Mouse (Mus musculus): ENCODE data around the gene Polr2b. TPM values are rescaled to one million over a fixed set of nuclear protein-coding genes. Genes with fewer than 3 reads are reported as not detected.

Polr2b gene
- polyA plus RNA-seq, 1 experiment from 2014 or later, result 65.1 TPM

GRCm38 (mm10) chr5:77273151-77273550 is 36.8 kb upstream of the Polr2b start:
- Histone ChIP-seq H3K4me1 (peaks cover 3% of the 10 kb centered on the region), H3K4me3 (no peak overlapping the region), H3K4me2 (no peak overlapping the region), H3K27ac (no peak overlapping the region), H3K27me3 (no peaks in the 10 kb centered on the region), H3K9me3 (no peaks in the 10 kb centered on the region), H3K9ac (no peak overlapping the region), H3K36me3 (peaks cover 84% of the 10 kb centered on the region)
- ATAC-seq (ENCODE audit: borderline replicate concordance, extremely low read depth, low FRiP score, low TSS enrichment), result no peak
- WGBS, result 75% methylated on average over 7 of the region's 7 CpGs

- H3K9me3 ChIP-seq, result no peaks in the 10 kb centered on the region
- 86% methylated on average over 5 of the region's 5 CpGs for WGBS
- H3K4me1 ChIP-seq, result peaks cover 3% of the 10 kb centered on the region
- no peak for ATAC-seq (ENCODE audit: borderline replicate concordance, extremely low read depth, low FRiP score, low TSS enrichment)
- H3K9ac ChIP-seq, result no peak overlapping the region
- H3K27me3 ChIP-seq, result no peaks in the 10 kb centered on the region
- H3K4me2 ChIP-seq, result no peak overlapping the region
- H3K4me3 ChIP-seq, result no peak overlapping the region
- no peak overlapping the region for H3K27ac ChIP-seq
- H3K36me3 ChIP-seq, result peaks cover 74% of the 10 kb centered on the region
Measured at GRCm38 (mm10) chr5:77275950-77276349, 34.0 kb upstream of the Polr2b start.

GRCm38 (mm10) chr5:77277204-77277603 is 32.7 kb upstream of the Polr2b start:
- H3K4me3 ChIP-seq, result no peak overlapping the region
- H3K36me3 ChIP-seq, result peaks cover 75% of the 10 kb centered on the region
- no peak for ATAC-seq (ENCODE audit: borderline replicate concordance, extremely low read depth, low FRiP score, low TSS enrichment)
- 90% methylated on average over 6 of the region's 6 CpGs for WGBS
- no peaks in the 10 kb centered on the region for H3K27me3 ChIP-seq
- no peaks in the 10 kb centered on the region for H3K9me3 ChIP-seq
- H3K9ac ChIP-seq, result no peak overlapping the region
- H3K4me2 ChIP-seq, result no peak overlapping the region
- H3K4me1 ChIP-seq, result peaks cover 3% of the 10 kb centered on the region
- H3K27ac ChIP-seq, result no peak overlapping the region

GRCm38 (mm10) chr5:77281518-77282174 is 28.3 kb upstream of the Polr2b start:
- Histone ChIP-seq H3K9me3 (no peaks in the 10 kb centered on the region), H3K27me3 (no peaks in the 10 kb centered on the region), H3K9ac (no peak overlapping the region), H3K4me3 (no peak overlapping the region), H3K4me1 (no peaks in the 10 kb centered on the region), H3K4me2 (no peak overlapping the region), H3K27ac (no peak overlapping the region), H3K36me3 (peaks cover 61% of the 10 kb centered on the region)
- no peak for ATAC-seq (ENCODE audit: borderline replicate concordance, extremely low read depth, low FRiP score, low TSS enrichment)
- WGBS, result 86% methylated on average over 20 of the region's 20 CpGs

- peaks cover 61% of the 10 kb centered on the region for H3K36me3 ChIP-seq
- no peak overlapping the region for H3K4me2 ChIP-seq
- no peak for ATAC-seq (ENCODE audit: borderline replicate concordance, extremely low read depth, low FRiP score, low TSS enrichment)
Measured at GRCm38 (mm10) chr5:77282242-77282641, 27.7 kb upstream of the Polr2b start.

GRCm38 (mm10) chr5:77285685-77286084 is 24.3 kb upstream of the Polr2b start:
- ATAC-seq (ENCODE audit: borderline replicate concordance, extremely low read depth, low FRiP score, low TSS enrichment), result no peak
- 77% methylated on average over 7 of the region's 7 CpGs for WGBS
- Histone ChIP-seq H3K4me2 (no peak overlapping the region), H3K9me3 (no peaks in the 10 kb centered on the region), H3K27me3 (no peaks in the 10 kb centered on the region), H3K36me3 (peaks cover 73% of the 10 kb centered on the region), H3K4me1 (no peaks in the 10 kb centered on the region), H3K27ac (no peak overlapping the region), H3K9ac (no peak overlapping the region), H3K4me3 (no peak overlapping the region)

More at GRCm38 (mm10) chr5:77282242-77282641, 27.7 kb upstream of the Polr2b start:
- no peak overlapping the region for H3K9ac ChIP-seq
- WGBS, result 85% methylated on average over 9 of the region's 9 CpGs
- H3K4me1 ChIP-seq, result no peaks in the 10 kb centered on the region
- H3K4me3 ChIP-seq, result no peak overlapping the region
- no peak overlapping the region for H3K27ac ChIP-seq
- H3K9me3 ChIP-seq, result no peaks in the 10 kb centered on the region
- no peaks in the 10 kb centered on the region for H3K27me3 ChIP-seq

- 78% methylated on average over 5 of the region's 5 CpGs for WGBS
- Histone ChIP-seq H3K4me3 (no peak overlapping the region), H3K27ac (no peak overlapping the region), H3K4me1 (no peaks in the 10 kb centered on the region), H3K27me3 (no peaks in the 10 kb centered on the region), H3K9ac (no peak overlapping the region), H3K36me3 (peaks cover 64% of the 10 kb centered on the region), H3K4me2 (no peak overlapping the region), H3K9me3 (no peaks in the 10 kb centered on the region)
- no peak for ATAC-seq (ENCODE audit: borderline replicate concordance, extremely low read depth, low FRiP score, low TSS enrichment)
Measured at GRCm38 (mm10) chr5:77286904-77287303, 23.0 kb upstream of the Polr2b start.

GRCm38 (mm10) chr5:77287901-77288300 is 22.0 kb upstream of the Polr2b start:
- H3K9ac ChIP-seq, result no peak overlapping the region
- WGBS, result 78% methylated on average over 6 of the region's 6 CpGs
- H3K27ac ChIP-seq, result no peak overlapping the region
- H3K4me3 ChIP-seq, result no peak overlapping the region
- no peaks in the 10 kb centered on the region for H3K9me3 ChIP-seq
- no peak overlapping the region for H3K4me2 ChIP-seq
- no peak for ATAC-seq (ENCODE audit: borderline replicate concordance, extremely low read depth, low FRiP score, low TSS enrichment)
- H3K27me3 ChIP-seq, result no peaks in the 10 kb centered on the region
- H3K36me3 ChIP-seq, result peaks cover 62% of the 10 kb centered on the region
- H3K4me1 ChIP-seq, result no peaks in the 10 kb centered on the region

GRCm38 (mm10) chr5:77289686-77290085 is 20.3 kb upstream of the Polr2b start:
- H3K4me3 ChIP-seq, result no peak overlapping the region
- H3K4me2 ChIP-seq, result no peak overlapping the region
- H3K4me1 ChIP-seq, result no peaks in the 10 kb centered on the region
- H3K27ac ChIP-seq, result no peak overlapping the region
- no peak for ATAC-seq (ENCODE audit: borderline replicate concordance, extremely low read depth, low FRiP score, low TSS enrichment)
- H3K36me3 ChIP-seq, result peaks cover 62% of the 10 kb centered on the region
- no peaks in the 10 kb centered on the region for H3K27me3 ChIP-seq
- WGBS, result 75% methylated on average over 8 of the region's 8 CpGs
- H3K9ac ChIP-seq, result no peak overlapping the region
- no peaks in the 10 kb centered on the region for H3K9me3 ChIP-seq

GRCm38 (mm10) chr5:77290606-77291005 is 19.3 kb upstream of the Polr2b start:
- Histone ChIP-seq H3K9ac (no peak overlapping the region), H3K27ac (no peak overlapping the region), H3K4me1 (no peaks in the 10 kb centered on the region), H3K4me2 (no peak overlapping the region), H3K4me3 (no peak overlapping the region), H3K9me3 (no peaks in the 10 kb centered on the region), H3K36me3 (peaks cover 65% of the 10 kb centered on the region), H3K27me3 (no peaks in the 10 kb centered on the region)
- ATAC-seq (ENCODE audit: borderline replicate concordance, extremely low read depth, low FRiP score, low TSS enrichment), result no peak
- WGBS, result 83% methylated on average over 2 of the region's 2 CpGs

GRCm38 (mm10) chr5:77292803-77293522 is 17.0 kb upstream of the Polr2b start:
- H3K4me2 ChIP-seq, result no peak overlapping the region
- peaks cover 67% of the 10 kb centered on the region for H3K36me3 ChIP-seq
- no peak overlapping the region for H3K27ac ChIP-seq
- no peaks in the 10 kb centered on the region for H3K9me3 ChIP-seq
- no peaks in the 10 kb centered on the region for H3K4me1 ChIP-seq
- no peak overlapping the region for H3K4me3 ChIP-seq
- WGBS, result 80% methylated on average over 7 of the region's 7 CpGs
- no peak overlapping the region for H3K9ac ChIP-seq
- no peak for ATAC-seq (ENCODE audit: borderline replicate concordance, extremely low read depth, low FRiP score, low TSS enrichment)
- no peaks in the 10 kb centered on the region for H3K27me3 ChIP-seq

GRCm38 (mm10) chr5:77299486-77299885 is 10.5 kb upstream of the Polr2b start:
- peaks cover 47% of the 10 kb centered on the region for H3K36me3 ChIP-seq
- H3K9ac ChIP-seq, result no peak overlapping the region
- ATAC-seq (ENCODE audit: borderline replicate concordance, extremely low read depth, low FRiP score, low TSS enrichment), result no peak
- H3K4me3 ChIP-seq, result no peak overlapping the region
- H3K4me1 ChIP-seq, result no peaks in the 10 kb centered on the region
- 83% methylated on average over 2 of the region's 2 CpGs for WGBS
- no peaks in the 10 kb centered on the region for H3K27me3 ChIP-seq
- H3K9me3 ChIP-seq, result no peaks in the 10 kb centered on the region
- H3K27ac ChIP-seq, result no peak overlapping the region
- no peak overlapping the region for H3K4me2 ChIP-seq

Data from lung, embryonic 15.5 days (tissue).